Mouse (Mus musculus) embryonic facial prominence, embryonic 15.5 days (tissue): ENCODE measurements around the gene Rbp2. TPM values are rescaled to one million over a fixed set of nuclear protein-coding genes. Genes with fewer than 3 reads are reported as not detected.

Experiments
- ATAC-seq: fragments of 200-750 bp; cut with Nextera tagmentation; 2 replicates; pipeline ENCODE4 v1.8.0; 2017; ENCODE audit warnings: low read depth, moderate TSS enrichment; ENCODE audit not compliant: insufficient number of reproducible peaks, low FRiP score, low TSS enrichment
- H3K27ac ChIP-seq: fragments of 300-500 bp; sonication (generic); replicated peaks from 2 replicates; pipeline ENCODE4 v1.5.1; 2015; ENCODE audit warnings: mild to moderate bottlenecking, inconsistent platforms
- H3K27me3 ChIP-seq: fragments of 300-500 bp; sonication (generic); 2 replicates; pipeline ENCODE4 v1.6.1; 2015; ENCODE audit warnings: inconsistent platforms
- H3K36me3 ChIP-seq: fragments of 300-500 bp; sonication (generic); 2 replicates; pipeline ENCODE4 v1.6.1; 2015; ENCODE audit warnings: mild to moderate bottlenecking, inconsistent platforms
- H3K4me1 ChIP-seq: fragments of 300-500 bp; sonication (generic); 2 replicates; pipeline ENCODE4 v1.6.1; 2015; ENCODE audit warnings: inconsistent platforms
- H3K4me2 ChIP-seq: fragments of 300-500 bp; sonication (generic); replicated peaks from 2 replicates; pipeline ENCODE4 v1.6.1; 2015; ENCODE audit warnings: mild to moderate bottlenecking, inconsistent platforms
- H3K4me3 ChIP-seq: fragments of 300-500 bp; sonication (generic); replicated peaks from 2 replicates; pipeline ENCODE4 v1.5.1; 2015; ENCODE audit warnings: mild to moderate bottlenecking, inconsistent platforms
- H3K9ac ChIP-seq: fragments of 300-500 bp; sonication (generic); 2 replicates; pipeline ENCODE4 v1.6.1; 2015; ENCODE audit warnings: inconsistent platforms
- H3K9me3 ChIP-seq: fragments of 300-500 bp; sonication (generic); replicated peaks from 2 replicates; pipeline ENCODE4 v1.6.1; 2016; ENCODE audit warnings: inconsistent platforms
- WGBS: fragments of 180-500 bp; shearing (Covaris S2); methylation state at CpG from one replicate; pipeline ENCODE4 v1.1.7; 2015; 5-methylcytosine and 5-hydroxymethylcytosine counted together
- polyA plus RNA-seq: library from polyadenylated mRNA; unstranded; fragments of >200 nt; fragmentation: Nextera tagmentation; extraction: Ambion mirVana; gene quantifications from 2 replicates; pipeline ENCODE4 v1.2.1, GENCODE M21; 2015

Gene Rbp2
- polyA plus RNA-seq, result 17.8 and 21.4 TPM in 2 replicates

DNA sequence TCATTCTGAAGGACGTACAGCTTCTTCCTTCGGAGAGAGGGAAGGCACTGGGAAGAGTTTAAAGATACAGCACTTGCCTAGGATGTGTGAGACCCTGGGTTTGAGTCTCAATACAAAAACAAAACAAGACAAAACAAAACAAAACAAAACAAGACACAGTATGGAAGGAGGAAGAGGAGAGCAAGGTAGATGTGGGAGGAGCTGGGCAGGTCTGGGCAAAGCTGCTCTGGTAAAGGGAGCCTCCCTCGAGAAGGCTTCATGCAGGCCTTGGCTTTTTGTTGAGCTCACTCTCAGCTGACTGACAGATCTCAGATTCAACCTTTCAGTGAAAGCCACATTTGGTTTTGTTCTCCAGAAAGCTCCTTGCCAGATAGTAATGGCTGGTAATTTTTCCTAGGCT, at the start of gene Rbp2:
Gene Rbp2, plus strand, starts transcription at position 301 of the 400 bp plus-strand sequence.
- 83% methylated on average over 3 of the region's 3 CpGs for WGBS
- no peak within 1 kb of the TSS for H3K4me3 ChIP-seq
- no peaks in the 10 kb centered on the region for H3K36me3 ChIP-seq
- no peaks in the 10 kb centered on the region for H3K4me1 ChIP-seq
- no peaks in the 10 kb centered on the region for H3K9me3 ChIP-seq
- no peak within 1 kb of the TSS for H3K4me2 ChIP-seq
- no peak within 1 kb of the TSS for H3K27ac ChIP-seq
- H3K9ac ChIP-seq, result no peak within 1 kb of the TSS
- no peak for ATAC-seq
- H3K27me3 ChIP-seq, result no peaks in the 10 kb centered on the region

DNA sequence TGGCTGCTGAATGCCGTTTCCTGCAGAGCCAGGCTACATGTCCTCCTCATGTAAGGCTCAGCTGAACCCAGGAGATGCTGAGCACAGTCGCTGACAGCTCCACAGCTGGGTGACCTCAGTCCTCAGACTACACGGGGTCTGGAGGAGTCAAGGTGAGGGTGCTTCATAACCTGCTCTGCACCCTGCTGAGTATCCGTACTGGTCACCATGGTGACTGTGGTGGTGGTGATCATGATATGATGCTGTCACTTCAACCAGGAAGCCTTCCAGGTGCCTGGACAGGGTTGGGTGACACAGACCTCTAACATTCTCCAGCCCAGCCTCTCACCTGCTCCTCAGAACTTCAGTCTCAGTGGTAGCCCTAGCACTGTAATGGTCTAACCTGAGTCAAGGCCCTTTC, 48.1 kb upstream of the Rbp2 start:
- H3K9me3 ChIP-seq, result no peaks in the 10 kb centered on the region
- 89% methylated on average over 4 of the region's 4 CpGs for WGBS
- H3K27ac ChIP-seq, result no peak overlapping the region
- no peak overlapping the region for H3K4me2 ChIP-seq
- no peaks in the 10 kb centered on the region for H3K36me3 ChIP-seq
- H3K27me3 ChIP-seq, result no peaks in the 10 kb centered on the region
- ATAC-seq, result no peak
- no peak overlapping the region for H3K9ac ChIP-seq
- no peak overlapping the region for H3K4me3 ChIP-seq
- no peaks in the 10 kb centered on the region for H3K4me1 ChIP-seq

DNA sequence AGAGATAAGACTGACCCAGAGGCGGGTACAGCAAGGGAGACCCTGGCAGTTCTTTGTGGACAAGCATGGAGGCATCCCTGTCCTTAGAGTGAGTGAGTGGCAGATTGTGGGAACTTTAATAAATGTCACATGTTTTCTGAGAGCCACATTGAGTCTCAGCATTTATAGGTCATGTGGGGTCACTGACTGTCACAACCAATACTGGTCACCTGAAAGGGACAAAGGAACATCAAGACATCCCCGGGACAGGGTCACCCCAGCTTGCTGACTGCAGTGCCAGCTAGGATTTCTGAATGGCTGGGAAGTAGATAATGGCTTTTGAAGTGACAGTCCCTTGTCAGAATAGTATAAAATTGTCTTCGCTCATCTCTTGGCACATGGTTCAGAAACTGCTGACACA, 46.8 kb upstream of the Rbp2 start:
- 58% methylated on average over 3 of the region's 3 CpGs for WGBS
- Histone ChIP-seq H3K4me2 (no peak overlapping the region), H3K4me3 (no peak overlapping the region), H3K36me3 (no peaks in the 10 kb centered on the region), H3K27ac (no peak overlapping the region), H3K4me1 (no peaks in the 10 kb centered on the region), H3K9me3 (no peaks in the 10 kb centered on the region), H3K9ac (no peak overlapping the region), H3K27me3 (no peaks in the 10 kb centered on the region)
- ATAC-seq, result no peak

DNA sequence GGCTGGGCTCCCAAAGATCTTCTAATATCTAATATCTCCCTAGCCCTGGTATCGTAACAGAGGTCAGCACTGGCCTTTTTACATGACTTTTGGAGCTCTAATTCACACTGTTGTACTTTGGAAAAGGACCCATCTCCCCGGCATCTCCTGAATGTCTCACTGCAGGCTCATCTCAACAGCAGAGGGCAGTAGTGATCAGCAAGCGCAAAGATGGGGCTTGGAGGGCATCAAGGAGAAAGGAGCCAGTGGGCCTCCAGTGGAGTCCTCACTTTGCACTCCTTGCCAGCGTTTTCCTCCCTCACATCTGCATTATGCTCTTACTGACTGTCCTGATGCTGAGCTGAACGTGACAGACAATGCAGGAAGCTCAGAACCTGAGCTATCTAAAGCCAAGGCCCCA, 43.3 kb upstream of the Rbp2 start:
- Histone ChIP-seq H3K4me1 (no peaks in the 10 kb centered on the region), H3K27ac (no peak overlapping the region), H3K9me3 (no peaks in the 10 kb centered on the region), H3K27me3 (no peaks in the 10 kb centered on the region), H3K9ac (no peak overlapping the region), H3K36me3 (peaks cover 9% of the 10 kb centered on the region; the same call in 1 of the 2 replicates), H3K4me2 (no peak overlapping the region), H3K4me3 (no peak overlapping the region)
- no peak for ATAC-seq
- WGBS, result 59% methylated on average over 5 of the region's 5 CpGs

DNA sequence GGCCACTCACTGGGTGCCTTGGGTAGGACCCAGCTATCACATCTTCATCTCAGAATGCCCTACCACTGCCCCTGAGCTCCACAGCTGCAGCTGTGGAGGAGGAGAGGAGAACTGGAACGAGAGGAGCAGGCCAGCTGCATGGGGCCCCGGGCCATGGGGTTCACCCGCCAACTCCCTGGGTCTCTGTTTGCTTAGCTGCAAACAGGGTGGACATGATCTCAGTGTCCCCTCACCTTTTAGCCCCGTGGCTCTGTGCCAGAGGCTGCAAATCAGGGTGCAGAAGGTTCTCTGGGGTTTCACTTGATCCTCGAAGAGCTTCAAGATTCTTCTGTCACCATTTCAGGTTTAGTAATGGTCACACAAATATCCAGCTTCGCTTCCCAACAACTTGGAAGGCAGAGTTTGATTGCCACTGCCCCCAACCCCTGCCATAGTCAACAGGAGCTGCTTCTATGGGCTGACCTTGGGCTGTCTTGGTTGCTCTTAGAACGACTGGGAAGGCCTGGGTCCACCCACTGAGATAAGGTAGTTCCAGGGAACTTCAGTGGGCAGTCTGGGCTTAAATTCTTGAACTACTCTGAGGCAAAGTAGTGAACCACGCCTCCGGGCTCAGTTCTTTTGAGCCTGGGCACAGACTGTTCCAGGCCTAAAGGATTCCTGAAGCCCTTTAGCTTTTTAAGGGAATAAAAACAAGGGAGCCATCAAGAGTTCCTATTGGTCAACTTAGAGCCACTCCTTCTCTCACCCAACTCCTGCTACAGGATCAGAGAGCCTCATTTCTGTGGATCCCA, 40.4 kb upstream of the Rbp2 start:
- no peak overlapping the region for H3K9ac ChIP-seq
- H3K4me3 ChIP-seq, result no peak overlapping the region
- H3K27ac ChIP-seq, result no peak overlapping the region
- no peak; the same call in 1 of the 2 replicates for ATAC-seq
- H3K36me3 ChIP-seq, result peaks cover 9% of the 10 kb centered on the region; the same call in 1 of the 2 replicates
- WGBS, result 82% methylated on average over 9 of the region's 9 CpGs
- H3K27me3 ChIP-seq, result no peaks in the 10 kb centered on the region
- H3K4me2 ChIP-seq, result no peak overlapping the region
- H3K9me3 ChIP-seq, result no peaks in the 10 kb centered on the region
- H3K4me1 ChIP-seq, result no peaks in the 10 kb centered on the region

DNA sequence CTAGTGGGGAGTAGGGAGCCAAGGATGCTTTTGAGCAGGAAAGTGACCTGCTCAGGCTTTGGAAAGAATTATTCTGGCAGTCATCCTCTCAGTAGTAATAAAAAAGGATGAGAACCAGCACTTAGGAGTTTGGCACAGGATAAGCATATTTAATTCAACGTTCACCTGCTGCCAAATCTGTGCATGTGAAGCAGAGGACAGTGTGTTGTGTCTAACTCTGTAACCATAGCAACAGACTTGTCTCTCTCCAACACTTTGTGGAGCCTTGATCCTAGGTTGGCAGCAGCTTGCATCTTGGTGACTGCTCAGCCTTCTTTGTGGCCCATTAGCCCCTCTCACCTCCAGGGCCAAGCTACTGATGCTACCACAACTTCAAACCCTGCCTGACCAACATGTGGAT, 34.9 kb upstream of the Rbp2 start:
- H3K9me3 ChIP-seq, result no peaks in the 10 kb centered on the region
- no peaks in the 10 kb centered on the region for H3K4me1 ChIP-seq
- H3K36me3 ChIP-seq, result 0 out of 2 replicates have a peak, but pooled peaks cover 5% of the 10 kb centered on the region
- no peak overlapping the region for H3K4me2 ChIP-seq
- ATAC-seq, result no peak
- WGBS, result 72% methylated on average over 1 of the region's 1 CpGs
- H3K9ac ChIP-seq, result no peak overlapping the region
- H3K27ac ChIP-seq, result no peak overlapping the region
- H3K27me3 ChIP-seq, result no peaks in the 10 kb centered on the region
- H3K4me3 ChIP-seq, result no peak overlapping the region

DNA sequence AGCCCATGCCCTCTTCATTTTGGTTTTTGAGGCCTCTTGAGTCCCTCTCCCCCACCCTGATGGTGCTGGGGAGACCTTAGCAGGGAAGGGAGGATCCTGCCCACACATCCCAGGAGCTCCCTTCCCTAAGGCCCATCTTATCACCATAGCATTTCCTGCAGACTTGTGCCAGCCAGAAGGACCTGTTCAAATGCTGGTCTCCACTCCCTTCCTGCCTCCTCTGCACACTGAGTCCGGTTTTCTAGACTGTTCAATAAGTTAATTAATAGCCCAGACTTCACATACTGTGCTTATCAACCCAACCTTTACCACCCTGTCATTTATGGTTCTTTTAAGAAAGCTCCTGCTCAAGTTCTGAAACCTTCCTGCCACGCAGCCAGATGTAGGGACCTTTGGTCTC, 19.2 kb upstream of the Rbp2 start:
- H3K4me2 ChIP-seq, result no peak overlapping the region
- no peak overlapping the region for H3K27ac ChIP-seq
- H3K9me3 ChIP-seq, result no peaks in the 10 kb centered on the region
- no peaks in the 10 kb centered on the region for H3K36me3 ChIP-seq
- no peaks in the 10 kb centered on the region for H3K27me3 ChIP-seq
- H3K4me1 ChIP-seq, result no peaks in the 10 kb centered on the region
- no peak overlapping the region for H3K9ac ChIP-seq
- no peak overlapping the region for H3K4me3 ChIP-seq
- ATAC-seq, result no peak
- 59% methylated on average over 2 of the region's 2 CpGs for WGBS

GRCm38 (mm10) chr9:98480172-98480749, 5.7 kb upstream of the Rbp2 start:
- H3K4me3 ChIP-seq, result no peak overlapping the region
- H3K36me3 ChIP-seq, result no peaks in the 10 kb centered on the region
- H3K27ac ChIP-seq, result no peak overlapping the region
- 70% methylated on average over 2 of the region's 2 CpGs for WGBS
- H3K27me3 ChIP-seq, result no peaks in the 10 kb centered on the region
- H3K9me3 ChIP-seq, result no peaks in the 10 kb centered on the region
- no peak overlapping the region for H3K9ac ChIP-seq
- ATAC-seq, result no peak
- H3K4me1 ChIP-seq, result no peaks in the 10 kb centered on the region
- no peak overlapping the region for H3K4me2 ChIP-seq

DNA sequence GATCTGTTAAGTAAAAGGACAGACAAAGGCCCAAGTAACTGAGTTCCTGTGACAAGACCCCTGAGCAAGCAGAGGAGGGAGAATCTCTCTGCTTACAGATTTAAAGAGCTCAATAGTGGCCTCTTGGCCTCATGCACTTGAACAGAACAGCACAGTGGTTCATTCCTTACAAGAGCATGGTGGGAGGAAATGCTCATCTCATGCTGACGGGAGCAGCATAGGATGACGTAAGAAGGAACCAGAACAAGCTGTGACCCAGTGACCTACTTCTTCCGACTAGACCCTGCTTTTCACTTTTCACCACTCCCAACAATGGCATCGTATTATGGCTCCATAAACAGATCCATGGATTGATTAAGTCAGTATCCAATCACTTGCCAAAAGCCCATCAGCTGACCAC, 3.7 kb upstream of the Rbp2 start:
- ATAC-seq, result no peak
- H3K9ac ChIP-seq, result no peak overlapping the region
- no peaks in the 10 kb centered on the region for H3K9me3 ChIP-seq
- no peaks in the 10 kb centered on the region for H3K4me1 ChIP-seq
- no peaks in the 10 kb centered on the region for H3K36me3 ChIP-seq
- no peaks in the 10 kb centered on the region for H3K27me3 ChIP-seq
- no peak overlapping the region for H3K4me3 ChIP-seq
- no peak overlapping the region for H3K27ac ChIP-seq
- 48% methylated on average over 4 of the region's 4 CpGs for WGBS
- no peak overlapping the region for H3K4me2 ChIP-seq

DNA sequence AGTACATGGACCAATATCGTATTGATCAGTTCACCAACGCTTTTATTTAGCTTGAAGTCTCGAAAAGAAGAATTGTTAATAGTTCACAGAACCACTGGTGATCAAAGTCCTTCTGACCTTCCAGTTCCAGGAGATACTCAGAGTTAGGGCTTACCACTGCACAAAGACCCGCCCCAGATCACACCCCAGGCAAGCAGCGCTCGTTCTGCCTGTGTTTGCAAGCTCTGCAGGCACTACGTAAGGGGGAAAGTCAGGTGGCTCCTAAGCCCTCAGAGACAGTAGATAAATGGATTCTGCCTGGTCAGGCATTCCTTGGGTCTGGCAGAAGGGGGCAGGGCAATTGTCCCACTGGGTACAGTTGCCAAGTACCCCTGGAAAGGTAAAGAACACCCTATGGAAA, 895 bp upstream of the Rbp2 start:
- WGBS, result 79% methylated on average over 7 of the region's 7 CpGs

DNA sequence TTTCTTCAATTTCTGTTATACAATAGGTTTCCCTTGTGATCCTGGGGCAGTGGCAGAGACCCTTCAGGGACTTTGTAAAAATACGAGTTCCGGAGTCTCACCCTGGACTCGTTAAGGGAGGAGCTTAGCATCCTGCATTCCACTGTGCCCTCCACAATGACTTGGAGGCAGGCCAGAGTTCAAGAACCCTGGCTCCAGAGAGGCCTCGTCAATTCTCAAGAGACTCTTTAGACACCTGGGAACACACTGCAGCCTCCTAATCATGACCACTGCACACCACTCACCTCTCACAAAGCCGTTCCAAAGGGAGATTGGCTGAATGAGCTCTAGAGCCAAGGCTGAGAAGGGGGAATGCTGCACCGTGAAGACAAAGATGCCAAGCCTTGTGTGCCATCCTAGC, 1.4 kb downstream of the Rbp2 start:
- Histone ChIP-seq H3K4me3 (no peak overlapping the region), H3K4me2 (no peak overlapping the region), H3K4me1 (no peaks in the 10 kb centered on the region), H3K9me3 (no peaks in the 10 kb centered on the region), H3K27me3 (no peaks in the 10 kb centered on the region), H3K9ac (no peak overlapping the region), H3K36me3 (no peaks in the 10 kb centered on the region), H3K27ac (no peak overlapping the region)
- 61% methylated on average over 6 of the region's 6 CpGs for WGBS
- no peak for ATAC-seq

More for the DNA sequence above, 895 bp upstream of the Rbp2 start:
- H3K4me2 ChIP-seq, result no peak overlapping the region
- no peaks in the 10 kb centered on the region for H3K4me1 ChIP-seq
- ATAC-seq, result no peak
- no peaks in the 10 kb centered on the region for H3K36me3 ChIP-seq
- no peak overlapping the region for H3K4me3 ChIP-seq
- no peaks in the 10 kb centered on the region for H3K27me3 ChIP-seq
- H3K9me3 ChIP-seq, result no peaks in the 10 kb centered on the region
- H3K27ac ChIP-seq, result no peak overlapping the region
- no peak overlapping the region for H3K9ac ChIP-seq

DNA sequence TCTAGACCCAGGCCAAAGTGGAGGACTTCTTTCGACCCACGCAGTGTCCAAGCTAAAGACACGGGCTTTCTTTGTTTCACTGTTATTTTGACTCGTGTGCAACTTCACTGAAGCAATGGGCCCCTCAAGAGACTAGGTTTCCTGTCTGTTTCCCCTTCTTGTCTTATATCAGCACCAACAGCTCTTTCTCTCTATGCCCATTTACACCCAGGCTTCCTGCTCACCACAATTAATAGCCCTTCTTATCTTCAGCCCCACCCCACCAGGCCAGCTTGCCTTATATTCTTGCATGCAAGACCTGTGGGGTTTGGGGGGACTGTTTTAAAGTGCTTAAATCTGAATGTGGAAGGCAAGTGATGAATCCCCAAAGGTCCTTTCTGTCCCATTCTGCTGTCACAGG, 3.6 kb downstream of the Rbp2 start:
- Histone ChIP-seq H3K36me3 (no peaks in the 10 kb centered on the region), H3K4me3 (no peak overlapping the region), H3K9ac (no peak overlapping the region), H3K4me1 (no peaks in the 10 kb centered on the region), H3K27me3 (no peaks in the 10 kb centered on the region), H3K27ac (no peak overlapping the region), H3K4me2 (no peak overlapping the region), H3K9me3 (no peaks in the 10 kb centered on the region)
- WGBS, result 82% methylated on average over 4 of the region's 4 CpGs
- ATAC-seq, result no peak
